Mouse (Mus musculus) olfactory bulb, adult 2 months (tissue): ENCODE data around the gene Olfr322.

Source experiments
- CTCF ChIP-seq: fragments of 200-500 bp; IDR thresholded peaks from 2 replicates; pipeline ENCODE4 v1.5.1; 2012; ENCODE audit warnings: low read depth, mild to moderate bottlenecking, low read length, moderate library complexity; ENCODE audit not compliant: insufficient read depth
- POLR2A ChIP-seq: fragments of 200-500 bp; IDR thresholded peaks from 2 replicates; pipeline ENCODE4 v1.6.1; 2012; ENCODE audit warnings: mild to moderate bottlenecking, low read depth, low read length, moderate library complexity; ENCODE audit not compliant: insufficient read depth

- no peak for TF ChIP-seq CTCF
- no peak for TF ChIP-seq POLR2A
These were observed 42.6 kb upstream of the Olfr322 start, which contains the start of gene 2210407C18Rik for GRCm38 (mm10) chr11:58615975-58616374.
